Mouse (Mus musculus): Measurements from ENCODE around the gene Dbh. TPM values are rescaled to one million over a fixed set of nuclear protein-coding genes. Genes with fewer than 3 reads are reported as not detected.

The Dbh gene
- polyA plus RNA-seq, 1 experiment from 2014 or later = 0.88 TPM

GRCm38 (mm10) chr2:27200586-27200985 lies 35.6 kb downstream of the Dbh start:
- Histone ChIP-seq H3K4me1 (peaks cover 85% of the 10 kb centered on the region), H3K9ac (peak overlapping the region; percentile 61)

GRCm38 (mm10) chr2:27205666-27206065 lies 40.6 kb downstream of the Dbh start:
- H3K4me3 ChIP-seq = no peak overlapping the region
- no peaks in the 10 kb centered on the region for H3K36me3 ChIP-seq
- 0 out of 2 replicates have a peak overlapping the region, but pooled peaks have one; percentile 29 for H3K4me2 ChIP-seq
- H3K4me1 ChIP-seq = peaks cover 87% of the 10 kb centered on the region
- no peaks in the 10 kb centered on the region for H3K27me3 ChIP-seq (replicated peaks)
- H3K27ac ChIP-seq (replicated peaks) = peak overlapping the region; percentile 93
- WGBS = 38% methylated on average over 10 of the region's 10 CpGs
- ATAC-seq (ENCODE audit: extremely low read depth, insufficient number of reproducible peaks, low FRiP score, low TSS enrichment) = no peak
- peak overlapping the region; percentile 51; the same call in 1 of the 2 replicates for H3K9ac ChIP-seq
- no peaks in the 10 kb centered on the region for H3K9me3 ChIP-seq

More at GRCm38 (mm10) chr2:27200586-27200985, 35.6 kb downstream of the Dbh start:
- Histone ChIP-seq H3K27ac (replicated peaks) (peak overlapping the region; percentile 96), H3K27me3 (replicated peaks) (no peaks in the 10 kb centered on the region), H3K36me3 (peaks cover 1% of the 10 kb centered on the region), H3K4me3 (no peak overlapping the region), H3K9me3 (no peaks in the 10 kb centered on the region), H3K4me2 (0 out of 2 replicates have a peak overlapping the region, but pooled peaks have one; percentile 13)
- WGBS = 38% methylated on average over 1 of the region's 1 CpGs
- ATAC-seq (ENCODE audit: extremely low read depth, insufficient number of reproducible peaks, low FRiP score, low TSS enrichment) = no peak

DNA sequence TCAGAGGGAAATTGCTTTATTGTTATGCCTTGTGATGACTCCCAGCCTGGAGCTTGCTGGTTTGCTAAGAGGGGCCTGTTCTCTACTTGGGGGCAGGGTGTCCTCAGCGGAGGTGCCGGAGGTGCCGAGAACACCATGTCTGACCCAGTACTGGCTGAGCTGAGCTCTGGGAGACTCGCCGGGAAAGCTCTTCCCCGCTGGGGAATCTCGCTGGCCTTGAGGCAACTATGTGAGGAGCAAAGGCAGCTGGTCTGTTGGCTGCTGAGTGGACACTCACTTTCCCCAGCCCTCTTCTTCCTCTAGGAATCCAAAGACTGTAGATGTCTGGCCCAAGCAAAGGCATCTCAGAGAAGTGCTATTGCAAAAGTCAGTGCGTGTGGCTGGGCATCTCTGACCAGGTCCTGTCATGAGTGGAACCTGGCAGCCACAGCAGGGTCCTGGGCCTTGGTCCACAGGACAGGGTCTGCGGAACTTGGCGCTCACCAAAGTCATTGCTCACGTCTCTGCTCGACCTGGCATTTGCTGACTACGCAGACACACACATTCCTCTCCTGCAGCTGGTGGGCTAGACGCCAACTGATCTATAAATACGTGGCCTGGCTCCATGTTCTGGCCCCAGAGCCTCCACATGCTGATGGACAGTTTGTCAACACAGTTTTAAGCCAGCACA lies 41.2 kb downstream of the Dbh start:
- H3K4me3 ChIP-seq = no peak overlapping the region
- no peak for ATAC-seq (ENCODE audit: extremely low read depth, insufficient number of reproducible peaks, low FRiP score, low TSS enrichment)
- peak overlapping the region; percentile 51 for H3K9ac ChIP-seq
- peak overlapping the region; percentile 29 for H3K4me2 ChIP-seq
- H3K27me3 ChIP-seq (replicated peaks) = no peaks in the 10 kb centered on the region
- no peaks in the 10 kb centered on the region for H3K36me3 ChIP-seq
- no peaks in the 10 kb centered on the region for H3K9me3 ChIP-seq
- 42% methylated on average over 15 of the region's 15 CpGs for WGBS
- H3K27ac ChIP-seq (replicated peaks) = peak overlapping the region; percentile 93
- peaks cover 87% of the 10 kb centered on the region for H3K4me1 ChIP-seq

GRCm38 (mm10) chr2:27207126-27207525 lies 42.1 kb downstream of the Dbh start:
- WGBS = 84% methylated on average over 5 of the region's 5 CpGs
- H3K36me3 ChIP-seq = no peaks in the 10 kb centered on the region
- H3K9me3 ChIP-seq = no peaks in the 10 kb centered on the region
- ATAC-seq (ENCODE audit: extremely low read depth, insufficient number of reproducible peaks, low FRiP score, low TSS enrichment) = no peak
- no peak overlapping the region for H3K4me3 ChIP-seq
- H3K27ac ChIP-seq (replicated peaks) = peak overlapping the region; percentile 93
- H3K4me1 ChIP-seq = peaks cover 93% of the 10 kb centered on the region
- H3K4me2 ChIP-seq = no peak overlapping the region
- no peak overlapping the region for H3K9ac ChIP-seq
- no peaks in the 10 kb centered on the region for H3K27me3 ChIP-seq (replicated peaks)

- Histone ChIP-seq H3K4me3 (no peak overlapping the region), H3K27ac (replicated peaks) (peak overlapping the region; percentile 93), H3K4me1 (peaks cover 95% of the 10 kb centered on the region), H3K27me3 (replicated peaks) (no peaks in the 10 kb centered on the region), H3K9me3 (no peaks in the 10 kb centered on the region), H3K9ac (peak overlapping the region; percentile 70), H3K4me2 (peak overlapping the region; percentile 33), H3K36me3 (no peaks in the 10 kb centered on the region)
- ATAC-seq (ENCODE audit: extremely low read depth, insufficient number of reproducible peaks, low FRiP score, low TSS enrichment) = no peak
- WGBS = 42% methylated on average over 9 of the region's 9 CpGs
Measured at GRCm38 (mm10) chr2:27209370-27209769, 44.3 kb downstream of the Dbh start.

GRCm38 (mm10) chr2:27209816-27210215 lies 44.8 kb downstream of the Dbh start:
- 7% methylated on average over 5 of the region's 5 CpGs for WGBS
- Histone ChIP-seq H3K27me3 (replicated peaks) (no peaks in the 10 kb centered on the region), H3K4me1 (peaks cover 96% of the 10 kb centered on the region), H3K4me2 (peak overlapping the region; percentile 33), H3K27ac (replicated peaks) (peak overlapping the region; percentile 93), H3K9ac (peak overlapping the region; percentile 70), H3K4me3 (no peak overlapping the region), H3K9me3 (no peaks in the 10 kb centered on the region), H3K36me3 (no peaks in the 10 kb centered on the region)
- peak; percentile 35; the same call in 1 of the 2 replicates for ATAC-seq (ENCODE audit: extremely low read depth, insufficient number of reproducible peaks, low FRiP score, low TSS enrichment)

GRCm38 (mm10) chr2:27210255-27210654 lies 45.2 kb downstream of the Dbh start:
- Histone ChIP-seq H3K4me2 (0 out of 2 replicates have a peak overlapping the region, but pooled peaks have one; percentile 33), H3K27ac (replicated peaks) (peak overlapping the region; percentile 93)

GRCm38 (mm10) chr2:27210676-27211210 lies 45.7 kb downstream of the Dbh start:
- Histone ChIP-seq H3K27ac (replicated peaks) (peak overlapping the region; percentile 93), H3K9ac (peak overlapping the region; percentile 50), H3K4me3 (no peak overlapping the region), H3K36me3 (no peaks in the 10 kb centered on the region), H3K9me3 (no peaks in the 10 kb centered on the region), H3K4me1 (peaks cover 87% of the 10 kb centered on the region), H3K27me3 (replicated peaks) (no peaks in the 10 kb centered on the region), H3K4me2 (no peak overlapping the region)
- WGBS = 69% methylated on average over 12 of the region's 12 CpGs
- ATAC-seq (ENCODE audit: extremely low read depth, insufficient number of reproducible peaks, low FRiP score, low TSS enrichment) = no peak

More at GRCm38 (mm10) chr2:27210255-27210654, 45.2 kb downstream of the Dbh start:
- ATAC-seq (ENCODE audit: extremely low read depth, insufficient number of reproducible peaks, low FRiP score, low TSS enrichment) = no peak
- Histone ChIP-seq H3K27me3 (replicated peaks) (no peaks in the 10 kb centered on the region), H3K9ac (peak overlapping the region; percentile 50), H3K36me3 (no peaks in the 10 kb centered on the region), H3K4me1 (peaks cover 92% of the 10 kb centered on the region), H3K9me3 (no peaks in the 10 kb centered on the region), H3K4me3 (no peak overlapping the region)
- WGBS = 24% methylated on average over 7 of the region's 7 CpGs

- Histone ChIP-seq H3K4me2 (no peak overlapping the region), H3K27me3 (replicated peaks) (no peaks in the 10 kb centered on the region), H3K9me3 (no peaks in the 10 kb centered on the region), H3K4me1 (peaks cover 78% of the 10 kb centered on the region), H3K36me3 (no peaks in the 10 kb centered on the region), H3K27ac (replicated peaks) (peak overlapping the region; percentile 62), H3K4me3 (no peak overlapping the region), H3K9ac (peak overlapping the region; percentile 56)
- 75% methylated on average over 8 of the region's 8 CpGs for WGBS
- ATAC-seq (ENCODE audit: extremely low read depth, insufficient number of reproducible peaks, low FRiP score, low TSS enrichment) = no peak
Measured at GRCm38 (mm10) chr2:27211966-27212893, 47.2 kb downstream of the Dbh start.

DNA sequence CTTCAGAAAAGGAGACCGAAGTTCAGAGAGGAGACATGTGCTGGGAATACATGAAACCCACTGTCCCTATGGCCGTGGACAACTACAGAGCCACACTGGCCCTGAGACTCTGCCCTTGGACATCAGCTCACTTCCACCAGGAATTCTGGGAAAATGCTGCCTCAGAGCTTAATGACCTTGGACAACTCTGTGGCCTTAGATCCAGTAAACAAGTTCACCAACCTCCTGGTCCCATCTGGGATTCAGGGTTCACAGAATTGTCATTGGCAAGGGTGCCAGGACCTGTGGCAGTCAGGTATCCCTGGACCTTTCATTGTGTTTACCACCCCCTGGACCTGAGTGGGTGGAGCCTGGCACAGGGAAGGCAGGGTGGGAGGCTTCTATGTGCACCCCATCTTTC lies 50.5 kb downstream of the Dbh start:
- peaks cover 66% of the 10 kb centered on the region for H3K4me1 ChIP-seq
- H3K4me3 ChIP-seq = no peak overlapping the region
- ATAC-seq (ENCODE audit: extremely low read depth, insufficient number of reproducible peaks, low FRiP score, low TSS enrichment) = no peak
- no peaks in the 10 kb centered on the region for H3K27me3 ChIP-seq (replicated peaks)
- H3K36me3 ChIP-seq = no peaks in the 10 kb centered on the region; the same call in 1 of the 2 replicates
- no peak overlapping the region for H3K9ac ChIP-seq
- no peak overlapping the region for H3K4me2 ChIP-seq
- no peak overlapping the region for H3K27ac ChIP-seq (replicated peaks)
- WGBS = 75% methylated on average over 2 of the region's 2 CpGs
- no peaks in the 10 kb centered on the region for H3K9me3 ChIP-seq

- Histone ChIP-seq H3K4me3 (no peak overlapping the region), H3K4me2 (no peak overlapping the region), H3K4me1 (peaks cover 40% of the 10 kb centered on the region), H3K27ac (replicated peaks) (peak overlapping the region; percentile 88), H3K9ac (peak overlapping the region; percentile 56; the same call in 1 of the 2 replicates), H3K36me3 (peaks cover 6% of the 10 kb centered on the region; the same call in 1 of the 2 replicates), H3K27me3 (replicated peaks) (no peaks in the 10 kb centered on the region; the same call in 1 of the 2 replicates), H3K9me3 (no peaks in the 10 kb centered on the region)
- whole genome bisulfite sequencing = 39% methylated on average over 2 of the region's 2 CpGs
- ATAC-seq (ENCODE audit: extremely low read depth, insufficient number of reproducible peaks, low FRiP score, low TSS enrichment) = peak; percentile 65; the same call in 1 of the 2 replicates
Measured at GRCm38 (mm10) chr2:27218121-27218544, 53.1 kb downstream of the Dbh start.
